Mouse (Mus musculus): ENCODE data around the gene Numb.

Numb gene

DNA sequence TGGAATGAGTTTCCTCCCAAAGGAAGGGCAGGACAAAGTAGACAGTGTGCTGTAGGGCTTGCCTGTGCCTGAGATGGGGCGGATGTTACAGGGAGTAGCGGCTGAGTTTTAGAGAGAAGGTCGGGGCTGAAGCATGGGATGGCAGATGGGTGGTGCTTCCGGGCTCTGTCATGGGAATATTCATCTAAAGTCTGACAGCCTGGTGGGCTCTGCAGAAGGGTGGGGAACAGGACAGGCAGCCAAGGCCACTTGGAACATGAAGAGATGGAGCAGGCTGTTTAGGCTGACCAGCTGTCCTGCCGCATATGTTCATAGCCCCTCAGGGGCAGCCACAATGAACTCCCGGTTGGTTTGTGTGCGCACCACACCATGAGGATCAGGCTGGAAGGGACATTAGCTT is 140.5 kb downstream of the Numb start:
- DNase-seq = no peak

DNA sequence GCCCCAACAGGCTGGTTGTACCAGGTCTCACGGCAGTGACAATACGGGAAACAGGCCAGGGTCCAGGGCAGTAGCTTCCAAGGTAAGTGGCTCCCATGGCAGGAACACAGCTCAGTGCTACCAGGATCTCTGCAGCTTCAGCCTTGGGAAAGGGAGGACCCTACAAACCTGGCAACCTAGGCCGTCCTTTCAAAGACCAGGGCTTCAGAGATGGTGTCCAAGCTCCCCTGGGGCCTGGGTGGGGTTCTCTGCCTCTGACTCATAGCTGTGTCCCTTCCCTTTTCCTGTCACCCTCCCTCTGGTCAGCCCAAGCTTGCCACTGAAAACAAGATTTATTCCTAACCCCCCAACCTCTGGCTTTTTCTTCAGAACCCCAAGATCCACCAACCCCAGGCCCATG is 141.6 kb downstream of the Numb start:
- no peak for DNase-seq

DNA sequence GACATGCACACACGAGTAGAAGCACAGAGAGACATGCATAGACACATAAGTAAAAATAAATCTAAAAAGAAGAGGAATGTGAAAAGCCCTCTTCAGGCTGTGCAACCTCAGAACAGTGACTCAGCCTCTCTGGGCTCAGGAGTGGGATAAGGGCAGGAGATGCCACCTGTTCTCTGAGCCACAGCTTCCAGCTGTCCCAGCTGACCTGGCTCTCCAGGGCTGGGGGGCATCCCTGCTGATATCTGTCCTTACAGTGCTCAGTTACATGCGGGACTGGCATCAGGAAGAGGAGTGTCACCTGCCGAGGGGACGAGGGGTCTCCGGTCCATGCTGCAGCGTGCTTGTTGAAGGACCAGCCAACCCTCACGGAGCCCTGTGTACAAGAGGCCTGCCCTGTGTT is 145.0 kb downstream of the Numb start:
- DNase-seq = no peak

DNA sequence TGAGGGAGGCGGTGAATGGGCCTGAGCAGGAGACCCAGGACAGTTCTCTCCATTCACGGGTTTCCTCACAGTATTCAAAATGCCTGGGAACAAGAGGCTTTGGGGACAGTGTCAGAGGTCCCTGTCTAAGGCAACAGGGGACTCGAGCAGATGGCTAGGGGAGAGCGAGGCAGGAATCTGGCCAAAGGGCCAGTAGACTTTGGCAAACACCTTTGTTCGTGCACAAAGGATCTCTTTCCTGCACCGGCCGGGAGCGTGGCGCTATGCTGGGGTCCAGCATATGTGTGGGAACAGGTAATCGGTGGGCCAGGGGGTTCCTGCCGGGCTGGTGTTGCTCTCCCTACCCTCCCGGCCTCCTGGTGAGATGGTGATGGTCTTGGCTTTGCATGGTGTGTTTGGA is 146.1 kb downstream of the Numb start:
- no peak for DNase-seq

DNA sequence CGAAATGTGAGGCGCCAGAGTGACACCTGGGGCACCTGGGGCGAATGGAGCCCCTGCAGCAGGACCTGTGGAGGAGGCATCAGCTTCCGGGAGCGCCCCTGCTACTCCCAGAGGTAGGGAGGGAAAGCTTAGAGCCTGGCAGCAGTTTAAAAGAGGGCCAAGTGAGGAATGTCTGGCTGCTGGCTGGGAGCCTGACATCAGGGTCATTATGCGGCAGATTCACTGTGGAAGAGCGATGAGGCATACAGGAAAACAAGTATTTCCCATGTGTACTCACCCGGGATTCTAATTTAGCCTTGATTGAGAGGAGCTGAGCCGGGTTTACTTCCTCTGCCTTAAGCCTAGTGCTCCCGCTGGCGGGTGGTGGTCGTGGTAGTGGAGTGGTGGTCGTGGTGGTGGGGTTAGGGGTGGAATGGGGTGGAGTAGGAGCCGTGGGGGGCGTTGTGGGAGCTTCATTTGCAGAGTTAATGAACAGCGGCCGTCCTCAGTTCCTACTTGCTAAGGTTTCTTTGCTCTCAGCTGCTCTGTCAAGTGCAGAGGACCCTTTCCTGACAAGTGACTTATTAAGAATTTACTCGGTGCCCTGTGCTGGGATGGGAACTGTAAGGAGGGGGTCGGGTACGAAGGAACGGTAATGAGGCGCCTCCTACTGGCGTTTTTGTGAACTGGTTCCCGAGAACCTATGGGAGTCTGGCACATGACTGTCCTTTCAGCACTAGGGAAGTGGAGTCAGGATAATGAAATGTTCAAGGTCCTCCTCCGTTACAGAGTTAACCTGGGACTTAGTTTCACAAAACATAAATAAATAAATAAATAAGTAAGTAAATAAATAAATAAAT is 151.1 kb downstream of the Numb start:
- DNase-seq = no peak

DNA sequence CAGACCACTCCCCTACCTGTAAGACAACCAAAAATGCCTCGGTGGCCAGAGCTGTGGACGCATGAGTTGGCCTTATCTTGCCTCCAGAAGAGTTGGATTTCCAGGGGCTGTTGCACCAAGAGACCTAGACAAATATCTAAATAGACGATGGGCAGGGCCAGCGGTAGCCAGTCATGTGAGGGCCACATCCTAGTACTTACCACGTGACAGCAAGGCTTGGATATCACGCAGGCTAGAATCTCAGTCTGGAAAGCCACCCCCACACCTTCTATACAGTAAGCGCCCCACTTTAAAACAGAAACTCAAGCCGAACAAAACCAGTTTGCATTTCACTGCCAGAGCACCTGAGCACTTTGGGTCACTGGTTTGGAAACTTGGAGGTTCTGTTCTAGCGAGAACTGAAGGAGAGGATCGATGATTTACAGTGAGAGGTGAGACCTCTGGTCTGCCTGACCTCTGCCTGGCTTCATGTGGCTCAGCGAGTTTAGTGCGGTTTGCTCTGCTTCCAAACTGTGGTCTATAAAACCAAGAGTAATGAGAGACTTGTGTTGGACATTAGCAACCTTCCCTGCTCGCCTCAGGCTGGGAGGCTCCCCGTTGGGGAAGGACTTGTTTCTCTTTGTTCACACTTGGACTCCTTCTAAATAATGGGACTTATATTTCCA is 153.4 kb downstream of the Numb start:
- no peak for DNase-seq

DNA sequence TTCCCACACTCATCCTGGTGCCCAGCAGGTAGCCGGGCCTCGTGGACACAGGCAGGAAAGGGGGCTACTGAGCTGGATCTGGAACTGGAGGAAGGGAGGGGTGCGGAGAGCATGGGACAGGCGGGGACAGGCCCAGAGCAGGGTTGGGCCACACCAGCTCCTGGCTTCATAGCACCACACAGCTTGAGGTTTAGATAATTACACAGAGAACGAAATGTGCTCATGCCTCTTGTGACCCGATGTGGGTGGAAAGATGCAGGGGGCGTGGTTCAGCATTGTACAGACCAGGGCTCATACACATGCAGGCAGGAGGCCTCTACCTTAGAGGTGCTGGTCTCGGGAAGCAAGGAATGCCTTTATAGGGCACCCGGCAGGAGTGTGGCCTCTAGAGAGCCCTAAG is 153.9 kb downstream of the Numb start:
- no peak for DNase-seq

DNA sequence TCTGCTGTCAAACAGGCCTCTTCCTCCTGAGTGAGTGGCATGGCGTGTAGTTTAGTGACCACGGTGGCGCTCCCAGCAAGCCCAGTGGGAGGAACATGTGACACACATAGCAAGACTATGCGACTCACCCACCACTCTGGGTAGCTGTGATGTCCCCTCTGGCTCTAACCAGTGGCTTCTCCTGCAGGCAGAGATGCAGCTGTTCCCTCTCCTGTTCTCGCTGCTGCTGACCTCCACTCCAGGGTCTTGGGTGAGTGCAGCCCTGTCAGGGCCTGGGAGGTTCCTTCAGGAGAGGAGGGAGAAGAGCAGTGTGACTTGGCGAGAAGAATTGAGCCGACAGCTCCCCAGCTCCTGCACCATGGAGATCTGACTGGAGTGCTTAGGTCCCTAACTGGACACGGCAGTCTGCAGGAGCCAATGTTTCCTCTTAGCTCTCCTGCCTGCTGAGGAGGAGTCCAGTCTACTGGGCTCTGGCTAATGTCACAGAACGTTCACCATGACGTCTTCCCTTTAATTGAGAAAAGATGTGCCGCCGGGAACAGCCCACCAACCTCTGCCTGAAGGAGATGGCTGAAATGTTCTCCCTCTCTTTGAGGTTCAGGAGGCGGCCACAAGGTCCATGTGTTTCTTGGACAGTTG is 155.7 kb downstream of the Numb start:
- no peak for DNase-seq

DNA sequence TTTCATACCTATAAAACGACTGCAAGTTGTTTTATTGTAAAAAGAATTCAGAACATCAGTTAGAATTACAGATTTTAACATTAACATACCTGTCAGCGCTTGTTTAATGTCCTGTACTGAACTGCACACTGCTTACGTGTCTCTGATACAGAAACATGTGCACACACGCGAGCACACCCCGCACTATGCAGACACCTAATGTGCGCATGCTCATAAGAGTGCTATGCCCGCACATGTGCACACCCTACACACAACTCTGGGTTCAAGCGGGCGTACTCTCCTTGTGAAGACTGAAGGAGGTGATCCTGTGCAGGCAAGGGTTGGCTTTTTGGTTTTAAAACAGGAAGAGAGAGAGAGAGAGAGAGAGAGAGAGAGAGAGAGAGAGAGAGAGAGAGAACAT is 157.2 kb downstream of the Numb start:
- no peak for DNase-seq

DNA sequence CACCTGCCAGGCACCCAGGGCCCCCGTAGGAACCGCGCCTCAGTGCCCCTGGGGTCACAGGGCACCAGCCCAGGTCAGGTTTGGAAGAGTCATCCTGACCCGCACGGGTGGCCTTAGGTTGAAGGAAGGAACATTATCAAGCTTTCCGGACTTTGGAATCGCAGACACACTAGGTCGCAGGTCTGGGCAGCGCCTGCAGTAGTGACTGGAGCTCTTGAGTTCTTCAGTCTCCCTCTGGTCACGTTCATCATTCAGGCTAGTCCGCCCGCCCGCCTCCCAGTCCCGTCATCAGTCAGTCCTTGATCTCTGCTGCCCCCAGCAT is 157.7 kb downstream of the Numb start:
- DNase-seq = no peak

DNA sequence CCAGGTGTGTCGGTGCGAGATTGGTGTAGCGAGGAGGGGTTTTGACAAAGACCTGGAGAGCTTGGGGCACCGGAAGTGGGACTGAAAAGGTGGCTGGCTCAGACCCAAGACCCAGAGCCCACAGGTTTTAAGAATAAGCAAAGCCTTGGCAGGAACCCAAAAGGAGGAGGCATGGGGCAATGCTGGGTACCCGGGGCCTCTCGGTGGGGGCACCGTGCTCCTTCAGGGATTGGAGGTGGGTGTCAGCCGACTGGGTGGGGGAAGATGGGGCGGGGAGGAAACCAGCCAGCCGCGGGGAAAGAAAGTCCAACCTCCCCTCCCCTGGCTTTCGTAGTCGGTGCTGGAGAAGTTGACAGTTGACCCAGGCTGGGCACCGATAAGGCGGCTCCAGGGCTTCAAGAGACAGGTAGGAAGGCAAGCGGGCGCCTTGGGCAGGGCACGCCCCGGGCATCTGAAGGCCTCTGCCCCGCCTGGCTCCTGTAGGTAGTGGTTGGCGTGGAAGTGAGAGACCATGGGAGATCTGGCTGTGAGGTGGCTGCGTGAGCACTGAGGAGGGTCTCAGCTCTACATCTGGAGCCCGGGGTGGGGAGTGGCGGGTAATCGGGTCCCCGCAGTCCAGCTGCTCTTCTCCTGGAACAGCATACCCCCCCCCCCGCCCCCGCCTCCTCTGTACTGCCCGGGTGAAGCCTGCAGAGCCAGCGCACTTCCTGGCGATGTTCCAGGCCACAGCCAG is 158.3 kb downstream of the Numb start, which contains the start of gene Papln:
Gene Papln, plus strand, starts transcription at position 324 of the 733 bp plus-strand sequence.
- DNase-seq = no peak

DNA sequence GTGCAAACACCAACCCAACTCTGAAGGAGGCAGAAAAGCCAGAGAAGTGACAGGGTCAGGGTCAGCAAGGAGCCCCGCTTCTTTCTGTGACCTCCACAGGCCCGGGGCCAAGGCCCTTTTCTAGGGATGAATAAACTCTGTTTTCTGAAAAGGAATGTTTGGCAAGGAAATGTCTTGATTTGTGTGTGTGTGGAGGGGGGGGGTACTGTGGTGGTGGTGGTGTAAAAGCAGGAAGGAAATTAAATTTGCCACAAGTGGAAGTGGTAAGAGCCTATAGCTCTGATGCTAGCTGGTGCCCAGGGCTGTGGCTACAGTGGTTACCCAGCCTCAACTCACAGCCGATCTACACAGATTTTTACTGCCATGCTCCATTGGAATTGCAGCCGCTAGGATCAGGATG is 159.0 kb downstream of the Numb start:
- DNase-seq = no peak

DNA sequence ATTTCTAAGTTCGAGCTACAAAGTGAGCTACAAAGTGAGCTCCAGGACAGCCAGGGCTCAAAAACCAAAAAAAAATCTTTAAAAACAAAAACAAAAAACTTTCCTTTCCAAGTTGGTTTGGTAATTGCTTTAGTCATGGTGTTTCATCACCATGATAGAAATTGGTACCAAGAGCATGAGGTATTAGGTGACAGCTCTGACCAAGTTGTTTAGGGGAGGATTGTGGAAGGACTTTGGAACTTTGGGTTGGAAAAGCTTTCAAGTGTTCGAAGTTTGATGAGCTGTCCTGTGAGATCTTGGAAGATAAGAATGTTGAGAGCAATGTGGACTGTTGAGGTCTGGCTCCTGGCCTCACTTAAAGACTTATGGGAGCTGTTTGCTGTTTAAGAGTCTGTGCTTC is 161.5 kb downstream of the Numb start:
- DNase-seq = no peak

DNA sequence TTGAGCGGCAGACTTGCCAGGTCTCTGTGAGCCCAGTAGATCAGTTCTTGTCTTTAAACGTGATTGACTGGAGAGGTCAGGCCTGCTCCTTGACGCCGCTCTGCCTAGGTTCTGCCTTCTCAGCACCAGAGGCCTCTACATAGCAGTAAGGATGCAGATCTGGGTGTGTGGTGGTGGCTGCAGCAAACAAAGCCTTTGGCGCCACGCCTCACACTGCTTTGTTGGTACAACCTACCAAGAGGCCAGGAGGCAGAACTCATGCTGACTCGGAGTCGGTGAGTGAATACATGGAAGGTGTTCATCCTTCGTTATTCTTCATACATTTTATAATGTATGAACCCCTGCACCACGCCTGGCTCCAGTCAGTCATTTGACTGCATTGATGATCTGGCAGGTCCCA is 163.0 kb downstream of the Numb start:
- no peak for DNase-seq

DNA sequence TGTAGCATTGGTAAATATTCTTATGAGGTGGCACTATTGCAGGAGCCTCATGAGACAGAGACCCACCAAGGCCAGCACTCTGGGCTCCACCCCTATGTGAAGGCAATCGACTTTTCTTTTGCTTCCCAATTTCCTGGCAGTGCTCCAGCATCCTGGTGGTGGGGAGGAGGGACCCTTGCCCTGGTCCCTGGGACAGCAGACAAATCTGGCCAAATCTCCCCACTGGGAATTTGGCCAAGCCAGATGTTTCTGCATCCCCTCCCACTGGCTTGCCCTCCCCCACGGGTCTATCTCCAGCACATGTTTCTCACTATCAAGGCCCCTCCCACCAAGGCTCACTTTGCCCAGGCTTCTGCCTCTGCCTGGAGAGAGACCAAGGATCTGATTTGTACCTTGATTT is 169.2 kb downstream of the Numb start:
- no peak for DNase-seq

DNA sequence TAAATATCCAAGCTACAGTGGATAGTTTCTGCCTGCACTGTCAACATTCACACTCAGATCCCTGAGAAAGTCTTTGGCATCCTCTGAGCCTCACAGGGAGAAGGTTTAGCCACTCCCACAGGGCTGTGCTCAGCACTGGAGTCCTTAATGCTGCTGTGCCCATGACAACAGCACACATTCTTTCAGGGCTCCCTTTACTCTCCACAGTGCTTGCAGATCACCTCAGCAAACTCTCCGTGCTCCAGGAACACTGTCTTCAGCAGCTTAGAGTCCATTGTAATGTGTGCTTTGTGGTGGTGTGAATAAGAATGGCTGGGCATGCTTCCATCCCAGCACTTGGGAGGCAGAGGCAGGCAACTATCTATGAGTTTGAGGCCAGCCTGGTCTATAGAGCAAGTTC is 172.5 kb downstream of the Numb start:
- DNase-seq = no peak

All from right cerebral cortex, adult 18-20 months (tissue).